ENCODE assay signal across 16 mouse cellular contexts in the genomic region with DNA sequence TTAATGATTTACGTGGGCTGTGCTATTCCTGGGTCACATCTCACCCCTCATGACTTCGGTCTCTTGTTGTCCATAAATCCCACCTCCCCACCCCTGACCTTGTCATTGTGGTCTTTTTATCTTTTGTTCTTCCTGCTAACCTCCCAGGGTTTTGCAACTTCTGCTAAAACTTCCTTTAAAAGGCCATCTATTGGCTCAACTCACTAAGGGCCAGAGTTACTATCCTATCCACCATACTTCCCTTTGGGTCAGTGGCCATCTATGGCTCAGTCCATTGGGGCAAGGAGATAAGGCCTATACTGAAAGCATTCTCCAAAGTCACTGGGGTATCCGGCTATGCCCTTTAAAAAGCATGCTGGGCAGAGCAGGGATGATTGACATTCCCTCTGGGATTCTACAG.
"Had no signal": no experiment of that assay in that cellular context is flagged by ENCODE, and none has a peak within 500 bp of the region (broad histone marks: within the 10 kb centered on the region; RNA-seq: fewer than 3 reads in every experiment).

No protein-coding gene starts in this region.

- H3K27me3 ChIP-seq: liver, embryonic 13.5 days; liver, embryonic 15.5 days; megakaryocyte, embryonic 14.5 days; midbrain, embryonic 13.5 days; midbrain, embryonic 15.5 days; neural tube, embryonic 12.5 days; stomach, embryonic 15.5 days had no signal

- ATAC-seq: midbrain, embryonic 13.5 days; midbrain, embryonic 15.5 days had no signal

- H3K4me1 ChIP-seq: liver, embryonic 13.5 days; midbrain, embryonic 13.5 days; midbrain, embryonic 15.5 days; neural tube, embryonic 12.5 days; stomach, embryonic 15.5 days had no signal

- H3K9me3 ChIP-seq: liver, embryonic 13.5 days; liver, embryonic 15.5 days; midbrain, embryonic 15.5 days; stomach, embryonic 15.5 days had no signal

- H3K27ac ChIP-seq: liver, embryonic 13.5 days; liver, embryonic 15.5 days; midbrain, embryonic 13.5 days; midbrain, embryonic 15.5 days; neural tube, embryonic 12.5 days; stomach, embryonic 15.5 days; stomach, postnatal 0 days had no signal

- H3K4me2 ChIP-seq: liver, embryonic 13.5 days; liver, embryonic 15.5 days; lung, embryonic 14.5 days; midbrain, embryonic 11.5 days; midbrain, embryonic 13.5 days; midbrain, embryonic 15.5 days; neural tube, embryonic 12.5 days; stomach, embryonic 15.5 days had no signal

- DNase-seq: liver, embryonic 13.5 days; lung, adult 18-20 months; lung, embryonic 14.5 days; lung, postnatal 10 days; lung, postnatal 4 days; right cerebral cortex, postnatal 14 days; thymus, postnatal 25 days; thymus, postnatal 4 days had no signal

- H3K36me3 ChIP-seq: liver, embryonic 13.5 days; liver, embryonic 15.5 days; midbrain, embryonic 15.5 days; stomach, embryonic 15.5 days had no signal

- H3K4me3 ChIP-seq: liver, embryonic 13.5 days; liver, embryonic 15.5 days; midbrain, embryonic 13.5 days; midbrain, embryonic 15.5 days; neural tube, embryonic 12.5 days; stomach, embryonic 15.5 days had no signal

- H3K9ac ChIP-seq: liver, embryonic 13.5 days; liver, embryonic 15.5 days; lung, embryonic 14.5 days; midbrain, embryonic 13.5 days; midbrain, embryonic 15.5 days; neural tube, embryonic 12.5 days; stomach, embryonic 15.5 days had no signal
